ENCODE assay signal across 29 mouse cellular contexts in genomic region chr19:48313776-48314175, GRCm38 (mm10).
"Had no signal": no experiment of that assay in that cellular context is flagged by ENCODE, and none has a peak within 500 bp of the region (broad histone marks: within the 10 kb centered on the region; RNA-seq: fewer than 3 reads in every experiment).

No protein-coding gene starts in this region.

- ATAC-seq: forebrain, embryonic 13.5 days; forebrain, embryonic 14.5 days; forebrain, embryonic 15.5 days; forebrain, embryonic 16.5 days; forebrain, postnatal 0 days had no signal

- H3K27ac ChIP-seq: embryonic facial prominence, embryonic 10.5 days; embryonic facial prominence, embryonic 12.5 days; embryonic facial prominence, embryonic 13.5 days; embryonic facial prominence, embryonic 15.5 days; forebrain, embryonic 10.5 days; forebrain, embryonic 12.5 days; forebrain, embryonic 13.5 days; forebrain, embryonic 15.5 days; gastrocnemius, adult 2 months; heart, adult 2 months had no signal

- H3K9ac ChIP-seq: embryonic facial prominence, embryonic 12.5 days; embryonic facial prominence, embryonic 13.5 days; embryonic facial prominence, embryonic 15.5 days; forebrain, embryonic 12.5 days; forebrain, embryonic 13.5 days; forebrain, embryonic 15.5 days; forebrain, postnatal 0 days had no signal

- DNase-seq: cerebellum, adult 2 months; cerebellum, adult 8-10 months; cerebellum, adult 9-10 months; cerebellum, adult 9-11 months; cerebellum, postnatal 10 days; cerebellum, postnatal 14 days; cerebellum, postnatal 25 days; cerebellum, postnatal 36 days; embryo, embryonic 11 days; forebrain, postnatal 0 days; gastrocnemius, adult 2 months; gastrocnemius, postnatal 10 days; gastrocnemius, postnatal 14 days; gastrocnemius, postnatal 25 days; gastrocnemius, postnatal 36 days; heart, adult 11 months; heart, adult 18-20 months; heart, adult 2 months had no signal

- H3K27me3 ChIP-seq: embryonic facial prominence, embryonic 12.5 days; embryonic facial prominence, embryonic 13.5 days; embryonic facial prominence, embryonic 15.5 days; forebrain, embryonic 12.5 days; forebrain, embryonic 15.5 days had no signal

- H3K4me1 ChIP-seq: embryonic facial prominence, embryonic 10.5 days; embryonic facial prominence, embryonic 12.5 days; embryonic facial prominence, embryonic 13.5 days; embryonic facial prominence, embryonic 15.5 days had no signal

- H3K36me3 ChIP-seq: embryonic facial prominence, embryonic 10.5 days; embryonic facial prominence, embryonic 12.5 days; embryonic facial prominence, embryonic 13.5 days; embryonic facial prominence, embryonic 15.5 days; forebrain, embryonic 10.5 days; forebrain, embryonic 12.5 days; forebrain, embryonic 15.5 days had no signal

- H3K4me2 ChIP-seq: embryonic facial prominence, embryonic 12.5 days; embryonic facial prominence, embryonic 13.5 days; embryonic facial prominence, embryonic 15.5 days; forebrain, embryonic 12.5 days; forebrain, embryonic 13.5 days; forebrain, embryonic 15.5 days had no signal

- H3K4me3 ChIP-seq: embryonic facial prominence, embryonic 10.5 days; embryonic facial prominence, embryonic 12.5 days; embryonic facial prominence, embryonic 13.5 days; embryonic facial prominence, embryonic 15.5 days; erythroblast, embryonic 14.5 days; forebrain, embryonic 10.5 days; forebrain, embryonic 12.5 days; forebrain, embryonic 13.5 days; forebrain, embryonic 15.5 days; gastrocnemius, adult 2 months; heart, adult 2 months had no signal

- H3K9me3 ChIP-seq: embryonic facial prominence, embryonic 10.5 days; embryonic facial prominence, embryonic 12.5 days; embryonic facial prominence, embryonic 13.5 days; embryonic facial prominence, embryonic 15.5 days; forebrain, embryonic 10.5 days; forebrain, embryonic 12.5 days; forebrain, embryonic 13.5 days; forebrain, embryonic 15.5 days had no signal
